ENCODE assay signal across 23 mouse cellular contexts in the genomic region with DNA sequence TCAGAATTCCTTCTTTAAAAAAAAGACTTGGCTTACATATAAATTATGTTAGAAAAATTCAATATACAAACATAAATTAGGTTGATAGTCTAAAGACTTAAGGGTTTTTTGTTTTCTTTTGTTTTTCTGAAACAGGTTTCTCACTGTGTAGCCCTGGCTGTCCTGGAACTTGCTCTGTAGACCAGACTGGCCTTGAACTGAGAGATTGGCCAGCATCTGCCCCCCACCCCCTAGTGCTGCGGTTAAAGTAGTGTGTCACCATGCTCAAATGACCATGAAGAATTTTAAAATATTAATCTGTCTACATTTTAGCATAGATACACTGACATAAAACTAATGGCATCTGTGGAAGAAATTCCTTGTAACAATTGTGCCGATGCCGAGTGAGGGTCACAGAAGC.
"Had no signal": no experiment of that assay in that cellular context is flagged by ENCODE, and none has a peak within 500 bp of the region (broad histone marks: within the 10 kb centered on the region; RNA-seq: fewer than 3 reads in every experiment).

No protein-coding gene starts in this region.

- DNase-seq: gastrocnemius, postnatal 14 days; gastrocnemius, postnatal 36 days; heart, adult 18-20 months; heart, postnatal 14 days; heart, postnatal 36 days; kidney, adult 18-20 months; kidney, adult 8-10 months; kidney, postnatal 10 days; kidney, postnatal 25 days; kidney, postnatal 4 days; liver; liver, embryonic 13.5 days; liver, postnatal 0 days had no signal

- H3K4me1 ChIP-seq: heart, embryonic 12.5 days; hindbrain, embryonic 12.5 days; intestine, embryonic 15.5 days; limb, embryonic 12.5 days; liver, embryonic 15.5 days had no signal

- H3K9me3 ChIP-seq: heart, embryonic 10.5 days; heart, embryonic 12.5 days; hindbrain, embryonic 12.5 days; intestine, embryonic 15.5 days; limb, embryonic 10.5 days; limb, embryonic 12.5 days; liver, embryonic 13.5 days; liver, embryonic 15.5 days had no signal

- H3K4me3 ChIP-seq: heart, embryonic 10.5 days; heart, embryonic 12.5 days; hindbrain, embryonic 12.5 days; intestine, embryonic 15.5 days; layer of hippocampus, adult 2 months; left cerebral cortex, adult 2 months; limb, embryonic 10.5 days; limb, embryonic 12.5 days; liver, embryonic 13.5 days; liver, embryonic 15.5 days had no signal

- H3K27me3 ChIP-seq: heart, embryonic 12.5 days; hindbrain, embryonic 12.5 days; intestine, embryonic 15.5 days; limb, embryonic 12.5 days; liver, embryonic 13.5 days; liver, embryonic 15.5 days had no signal

- H3K36me3 ChIP-seq: intestine, embryonic 15.5 days had no signal

- H3K27ac ChIP-seq: heart, embryonic 10.5 days; hindbrain, embryonic 12.5 days; hindbrain, embryonic 14.5 days; intestine, embryonic 15.5 days; layer of hippocampus, adult 2 months; left cerebral cortex, adult 2 months; limb, embryonic 10.5 days; limb, embryonic 12.5 days; liver, embryonic 13.5 days; liver, embryonic 15.5 days had no signal
